Comparison of ENCODE assay signal across 7 mouse cellular contexts in the genomic region with DNA sequence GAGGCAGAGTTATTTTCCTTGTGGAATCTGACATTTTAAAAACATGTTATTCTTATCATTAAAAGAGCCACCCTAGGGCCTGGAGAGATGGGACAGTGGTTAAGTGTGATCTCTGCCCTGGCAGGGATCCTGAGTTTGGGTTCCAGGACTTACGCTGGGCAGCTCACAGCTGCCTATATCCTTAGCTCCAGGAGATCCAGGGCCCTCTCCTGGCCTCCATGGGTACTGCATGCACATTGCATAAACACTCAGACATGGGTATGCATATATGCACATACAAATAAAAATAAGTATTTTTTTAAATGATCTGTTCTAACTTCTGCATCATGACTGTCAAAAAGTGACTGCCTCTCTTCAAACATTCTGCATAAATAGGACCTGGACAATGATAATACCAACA.
DNase-seq lines count a peak whose midpoint lies in the region; ATAC-seq and TF ChIP-seq lines count a peak whose summit lies in the region.

No protein-coding gene starts in this region.

- TF ChIP-seq CTCF in kidney, adult 2 months (conservative IDR thresholded peaks at IDR 0.05; ENCODE audit: insufficient read depth, insufficient read length, low read depth, low read length) = peak; percentile 37
- peak; percentile 47 for TF ChIP-seq CTCF in ES-Bruce4 (IDR thresholded peaks at IDR 0.05; ENCODE audit: low read depth, low read length)

- H3K4me1 ChIP-seq in kidney, adult 2 months (ENCODE audit: control insufficient read depth, insufficient read depth, low read length) = no peaks in the 10 kb centered on the region
- no peaks in the 10 kb centered on the region for H3K4me1 ChIP-seq in kidney, embryonic 14.5 days (ENCODE audit: control insufficient read depth, insufficient read depth, low read length)
- H3K4me1 ChIP-seq in ES-Bruce4 (ENCODE audit: control insufficient read depth, insufficient read depth, low read length) = no peaks in the 10 kb centered on the region

- H3K9me3 ChIP-seq in kidney, embryonic 14.5 days (ENCODE audit: control insufficient read depth, low read length) = no peaks in the 10 kb centered on the region
- H3K9me3 ChIP-seq in ES-Bruce4 (replicated peaks; ENCODE audit: control insufficient read depth, insufficient read depth, low read length, poor library complexity, severe bottlenecking) = no peaks in the 10 kb centered on the region

- H3K27ac ChIP-seq in kidney, adult 2 months (ENCODE audit: insufficient read depth, low read depth, low read length) = no peak overlapping the region
- H3K27ac ChIP-seq in kidney, embryonic 14.5 days (ENCODE audit: low read depth, low read length) = no peak overlapping the region
- no peak overlapping the region for H3K27ac ChIP-seq in ES-Bruce4 (ENCODE audit: insufficient read depth, low read length)

- DNase-seq in kidney, adult 2 months = peak; percentile 12
- peak; percentile 11 for DNase-seq in A20 (ENCODE audit: low read depth, low spot score)
- DNase-seq in kidney, adult 9 months = peak; percentile 28
- no peak for DNase-seq in frontal cortex, postnatal 36 days (ENCODE audit: low spot score in 2 of 2)
- no peak for DNase-seq in heart, adult 9 months (ENCODE audit: low spot score in 2 of 2)

- H3K36me3 ChIP-seq in kidney, adult 2 months (ENCODE audit: control insufficient read depth, insufficient read depth, low read length) = no peaks in the 10 kb centered on the region
- H3K36me3 ChIP-seq in kidney, embryonic 14.5 days (ENCODE audit: control insufficient read depth, insufficient read depth, low read length) = no peaks in the 10 kb centered on the region
- no peaks in the 10 kb centered on the region for H3K36me3 ChIP-seq in ES-Bruce4 (ENCODE audit: control insufficient read depth, insufficient read depth, low read length, poor library complexity, severe bottlenecking)

- no peak for TF ChIP-seq POLR2A in kidney, adult 2 months (IDR thresholded peaks at IDR 0.05; ENCODE audit: low read depth, low read length)
- TF ChIP-seq POLR2A in ES-Bruce4 (IDR thresholded peaks at IDR 0.05; ENCODE audit: insufficient read depth, low read length) = no peak

- no peak overlapping the region for H3K4me2 ChIP-seq in kidney, embryonic 14.5 days (replicated peaks; ENCODE audit: low read depth, low read length)

- H3K27me3 ChIP-seq in kidney, adult 2 months (replicated peaks; ENCODE audit: control insufficient read depth, insufficient read depth, low read length) = no peaks in the 10 kb centered on the region
- no peaks in the 10 kb centered on the region for H3K27me3 ChIP-seq in kidney, embryonic 14.5 days (ENCODE audit: control insufficient read depth, insufficient read depth, low read length)
- H3K27me3 ChIP-seq in ES-Bruce4 (ENCODE audit: control insufficient read depth, insufficient read depth, low read length, poor library complexity, severe bottlenecking) = no peaks in the 10 kb centered on the region; the same call in 1 of the 2 replicates

- ATAC-seq in kidney, embryonic 14.5 days (ENCODE audit: low FRiP score, low TSS enrichment) = no peak

- H3K9ac ChIP-seq in kidney, embryonic 14.5 days (ENCODE audit: low read depth, low read length) = no peak overlapping the region
- no peak overlapping the region for H3K9ac ChIP-seq in ES-Bruce4 (ENCODE audit: low read depth, poor library complexity, severe bottlenecking)

- 58% methylated on average over 1 of the region's 1 CpGs for WGBS in kidney, adult 2 months
- 48% methylated on average over 1 of the region's 1 CpGs for WGBS in kidney, embryonic 14.5 days

- H3K4me3 ChIP-seq in kidney, adult 2 months (ENCODE audit: insufficient read depth, low read depth, low read length) = no peak overlapping the region
- H3K4me3 ChIP-seq in kidney, embryonic 14.5 days (ENCODE audit: low read length) = no peak overlapping the region
- H3K4me3 ChIP-seq in ES-Bruce4 (ENCODE audit: low read depth, low read length) = no peak overlapping the region

- no peak for TF ChIP-seq EP300 in ES-Bruce4 (IDR thresholded peaks at IDR 0.05; ENCODE audit: insufficient read depth, low read depth, low read length)

Comparison
In these comparisons a context has a peak if more than half of its experiments do, and no peak if none do; other contexts are left out.
1. DNase-seq: peak in kidney, adult 2 months (single experiment), A20 (single experiment) and kidney, adult 9 months (single experiment); none in frontal cortex, postnatal 36 days (0 of 2) and heart, adult 9 months (0 of 2).